Mouse (Mus musculus) heart, embryonic 14.5 days (tissue): Measurements from ENCODE around the gene Lsm8. TPM values are rescaled to one million over a fixed set of nuclear protein-coding genes. Genes with fewer than 3 reads are reported as not detected.

Source experiments
- ATAC-seq: fragments of 200-750 bp; cut with Nextera tagmentation; 2 replicates; pipeline ENCODE4 v1.8.0; 2017; ENCODE audit warnings: low read depth, moderate TSS enrichment; ENCODE audit not compliant: insufficient number of reproducible peaks, insufficient read depth, low FRiP score
- H3K27ac ChIP-seq, 2 experiments: fragments of 200-500 bp in 1 of 2; fragments of 300-500 bp in 1 of 2; sonication (generic) in 1 of 2; replicated peaks in 1 of 2; 2 replicates each; pipeline ENCODE4 v1.5.1; 2012 to 2014; ENCODE audit warnings: low read depth in 2 of 2, low read length in 2 of 2, control low read depth in 1 of 2, mild to moderate bottlenecking in 1 of 2, mixed read lengths in 1 of 2; ENCODE audit not compliant: control insufficient read depth in 1 of 2, insufficient read depth in 1 of 2
- H3K27me3 ChIP-seq: fragments of 300-500 bp; sonication (generic); 2 replicates; pipeline ENCODE4 v1.6.1; 2014; ENCODE audit warnings: mild to moderate bottlenecking, low read length, control low read depth; ENCODE audit not compliant: control insufficient read depth, insufficient read depth
- H3K36me3 ChIP-seq: fragments of 300-500 bp; sonication (generic); 2 replicates; pipeline ENCODE4 v1.6.1; 2014; ENCODE audit warnings: mild to moderate bottlenecking, control low read depth, low read length, mixed read lengths; ENCODE audit not compliant: control insufficient read depth, insufficient read depth
- H3K4me1 ChIP-seq, 2 experiments: fragments of 200-500 bp in 1 of 2; fragments of 300-500 bp in 1 of 2; sonication (generic) in 1 of 2; 2 replicates each; pipeline ENCODE4 v1.6.1; 2012 to 2014; ENCODE audit warnings: low read length in 2 of 2, control low read depth in 1 of 2, mixed read lengths in 1 of 2; ENCODE audit not compliant: control insufficient read depth in 2 of 2, insufficient read depth in 2 of 2
- H3K4me2 ChIP-seq: fragments of 300-500 bp; sonication (generic); 2 replicates; pipeline ENCODE4 v1.6.1; 2014; ENCODE audit warnings: mild to moderate bottlenecking, low read length
- H3K4me3 ChIP-seq, 2 experiments: fragments of 200-500 bp in 1 of 2; fragments of 300-500 bp in 1 of 2; sonication (generic) in 1 of 2; 2 replicates each; pipeline ENCODE4 v1.5.1; 2012 to 2014; ENCODE audit warnings: low read length in 2 of 2, mild to moderate bottlenecking in 2 of 2, control low read depth in 1 of 2, low read depth in 1 of 2, moderate library complexity in 1 of 2; ENCODE audit not compliant: control insufficient read depth in 1 of 2, insufficient read depth in 1 of 2
- H3K9ac ChIP-seq: fragments of 300-500 bp; sonication (generic); 2 replicates; pipeline ENCODE4 v1.6.1; 2014; ENCODE audit warnings: mild to moderate bottlenecking, low read length
- H3K9me3 ChIP-seq: fragments of 300-500 bp; sonication (generic); 2 replicates; pipeline ENCODE4 v1.6.1; 2016; ENCODE audit warnings: low read length, control low read depth; ENCODE audit not compliant: control insufficient read depth
- WGBS: fragments of 180-500 bp; shearing (Covaris S2); extraction: QIAGEN DNeasy Blood & Tissue Kit; methylation state at CpG from one replicate; pipeline ENCODE4 v1.1.7; 2014; 5-methylcytosine and 5-hydroxymethylcytosine counted together
- polyA plus RNA-seq: library from polyadenylated mRNA; unstranded; fragments of >200 nt; fragmentation: Nextera tagmentation; extraction: Ambion mirVana; gene quantifications from 2 replicates; pipeline ENCODE4 v1.2.1, GENCODE M21; 2014

Gene Lsm8
- polyA plus RNA-seq: 123 and 124 TPM in 2 replicates

DNA sequence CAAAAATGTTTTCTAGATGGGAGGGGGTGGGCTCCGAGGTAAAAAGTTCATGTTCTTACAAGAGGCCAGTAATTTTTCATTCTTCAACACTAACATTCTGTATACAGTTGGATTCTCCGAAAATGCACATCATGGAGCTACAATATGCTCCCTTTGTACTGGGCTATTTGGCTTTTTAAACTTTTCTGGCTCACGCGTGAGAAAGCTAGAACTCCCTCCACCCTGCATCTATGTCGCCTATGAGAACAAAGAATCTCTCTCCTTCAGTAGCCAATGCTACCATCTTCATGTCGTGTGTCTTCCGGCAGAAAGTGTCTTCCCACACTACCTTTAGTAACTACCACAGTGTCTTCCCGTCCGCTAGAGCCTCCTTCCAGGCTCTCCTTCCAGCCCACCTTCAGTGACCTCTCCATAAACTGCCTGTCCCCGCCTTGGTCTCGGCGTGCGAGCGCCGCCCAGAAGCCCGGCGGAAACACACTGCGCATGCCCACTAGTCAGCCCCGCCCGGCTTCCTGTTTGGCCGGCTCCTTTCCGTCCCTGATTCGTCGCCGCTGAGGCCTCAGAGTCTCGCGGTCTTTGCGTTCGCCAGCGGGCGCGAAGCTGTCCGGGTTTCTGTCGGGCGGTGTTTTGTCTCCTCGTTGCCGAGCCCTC is at the start of gene Lsm8:
Lsm8 (plus strand) TSS at position 529 of the 651 bp plus-strand sequence.
- WGBS: 1% methylated on average over 37 of the region's 37 CpGs
- ATAC-seq: peak; percentile 100
- Histone ChIP-seq H3K4me2 (peak within 1 kb of the TSS; percentile 72), H3K9ac (peak within 1 kb of the TSS; percentile 99), H3K27ac (peak within 1 kb of the TSS; percentile 93 to 100), H3K36me3 (peaks cover 28% of the 10 kb centered on the region), H3K9me3 (no peaks in the 10 kb centered on the region), H3K4me1 (peaks cover 0 to 12% of the 10 kb centered on the region in 2 experiments; a peak in 3 of 4 replicates), H3K27me3 (no peaks in the 10 kb centered on the region), H3K4me3 (peak within 1 kb of the TSS; percentile 80 to 91)

DNA sequence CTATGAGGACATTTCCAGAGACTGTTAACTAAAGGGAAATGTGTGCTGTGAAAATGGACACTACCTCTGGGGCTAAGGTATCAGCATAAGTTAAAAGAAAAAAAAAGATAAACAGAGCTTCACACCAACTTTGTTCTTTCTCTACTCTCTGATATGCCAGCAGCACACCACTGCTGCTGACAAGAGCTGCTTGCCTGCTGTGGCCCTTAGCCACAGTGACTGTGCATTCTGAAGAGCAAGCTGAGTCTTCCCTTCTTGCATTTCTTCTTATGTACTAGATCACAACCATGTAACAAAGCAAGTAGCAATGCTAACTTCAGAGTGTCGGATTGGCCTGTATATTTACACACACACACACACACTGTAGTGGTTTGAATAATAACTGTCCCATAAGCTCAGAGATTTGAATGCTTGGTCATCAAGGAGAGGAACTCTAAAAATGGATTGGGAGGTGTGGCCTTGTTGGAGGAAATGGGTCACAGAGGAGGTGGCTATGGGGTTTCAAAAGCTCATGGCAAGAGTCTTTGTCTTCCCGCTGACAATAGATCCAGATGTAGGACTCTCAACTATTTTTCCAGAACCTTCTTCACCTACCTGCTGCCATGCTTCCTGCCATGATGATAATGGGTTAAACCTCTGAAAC is 47.4 kb upstream of the Lsm8 start:
- WGBS: 83% methylated on average over 2 of the region's 2 CpGs
- Histone ChIP-seq H3K4me1 (no peaks in the 10 kb centered on the region), H3K9ac (no peak overlapping the region), H3K27ac (no peak overlapping the region), H3K27me3 (no peaks in the 10 kb centered on the region), H3K36me3 (no peaks in the 10 kb centered on the region), H3K4me2 (no peak overlapping the region), H3K9me3 (no peaks in the 10 kb centered on the region), H3K4me3 (no peak overlapping the region)
- no peak for ATAC-seq

DNA sequence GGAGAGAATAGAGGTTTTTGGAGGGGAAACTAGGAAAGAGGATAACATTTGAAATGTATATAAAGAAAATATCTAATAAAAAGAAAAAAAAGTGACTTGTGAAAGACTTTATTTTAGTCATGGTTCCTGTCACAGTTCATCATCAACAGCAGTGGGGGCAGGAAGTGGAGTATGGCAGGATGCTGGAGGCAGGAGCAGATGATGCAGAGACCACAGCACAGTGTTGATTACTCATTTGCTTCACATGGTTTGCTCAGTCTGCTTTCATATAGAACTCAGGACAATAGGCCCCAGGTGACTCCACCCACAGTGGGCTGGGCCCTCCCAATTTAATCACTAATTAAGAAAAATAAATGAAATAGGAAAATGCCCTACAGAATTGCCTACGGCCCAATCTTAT is 35.8 kb upstream of the Lsm8 start:
- Histone ChIP-seq H3K9me3 (no peaks in the 10 kb centered on the region), H3K27me3 (no peaks in the 10 kb centered on the region), H3K9ac (no peak overlapping the region), H3K27ac (no peak overlapping the region), H3K36me3 (no peaks in the 10 kb centered on the region), H3K4me2 (no peak overlapping the region), H3K4me1 (peaks cover 0 to 2% of the 10 kb centered on the region in 2 experiments; a peak in 1 of 4 replicates), H3K4me3 (no peak overlapping the region)
- WGBS: 77% methylated on average over 1 of the region's 1 CpGs
- ATAC-seq: no peak

DNA sequence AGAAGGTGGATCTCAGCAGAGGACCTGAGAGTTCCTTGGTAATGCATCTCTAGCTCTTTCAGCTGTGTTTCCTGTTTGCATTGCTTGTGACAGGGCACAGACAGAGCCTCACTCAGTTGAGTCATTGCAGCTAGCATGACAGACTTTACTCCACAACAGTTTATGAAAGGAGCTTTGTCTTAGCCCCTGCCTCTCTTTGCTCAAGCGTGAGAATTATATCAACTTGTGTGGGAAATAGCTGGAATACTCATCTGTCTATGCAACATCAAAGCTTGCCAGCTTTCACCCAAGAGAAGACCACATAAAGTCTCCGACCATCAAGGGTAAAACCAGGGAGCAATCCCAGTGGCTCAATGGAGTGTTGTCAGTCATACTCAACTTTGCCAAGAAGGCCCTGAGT is 32.8 kb upstream of the Lsm8 start:
- Histone ChIP-seq H3K4me2 (no peak overlapping the region), H3K4me1 (peaks cover 0 to 2% of the 10 kb centered on the region in 2 experiments; a peak in 1 of 4 replicates), H3K27me3 (no peaks in the 10 kb centered on the region), H3K27ac (no peak overlapping the region), H3K9me3 (no peaks in the 10 kb centered on the region), H3K4me3 (no peak overlapping the region), H3K36me3 (no peaks in the 10 kb centered on the region), H3K9ac (no peak overlapping the region)
- 64% methylated on average over 2 of the region's 2 CpGs for WGBS
- no peak for ATAC-seq

DNA sequence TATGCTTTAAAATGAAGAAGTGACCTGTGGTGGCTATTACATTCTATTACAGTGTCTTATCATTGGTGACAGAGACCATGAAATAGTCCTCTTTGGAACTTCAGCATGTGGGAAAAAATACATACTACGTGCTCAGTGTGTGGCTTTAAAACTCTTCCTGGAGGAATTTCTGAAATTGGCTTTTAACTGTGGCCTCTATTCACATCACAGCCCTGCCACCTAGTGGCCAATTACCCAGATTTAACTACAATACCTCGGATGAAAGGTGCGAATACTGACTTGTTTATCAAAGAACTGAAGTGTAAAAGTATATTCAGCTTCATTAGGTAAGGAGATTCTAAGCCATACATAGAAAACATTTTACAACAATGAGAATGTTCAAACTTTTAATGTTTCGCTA is 29.0 kb upstream of the Lsm8 start:
- H3K9ac ChIP-seq: no peak overlapping the region
- no peaks in the 10 kb centered on the region for H3K4me1 ChIP-seq
- WGBS: 9% methylated on average over 4 of the region's 4 CpGs
- H3K4me2 ChIP-seq: no peak overlapping the region
- no peak for ATAC-seq
- H3K27ac ChIP-seq: no peak overlapping the region
- no peaks in the 10 kb centered on the region for H3K27me3 ChIP-seq
- no peaks in the 10 kb centered on the region for H3K36me3 ChIP-seq
- H3K9me3 ChIP-seq: no peaks in the 10 kb centered on the region
- H3K4me3 ChIP-seq: no peak overlapping the region

DNA sequence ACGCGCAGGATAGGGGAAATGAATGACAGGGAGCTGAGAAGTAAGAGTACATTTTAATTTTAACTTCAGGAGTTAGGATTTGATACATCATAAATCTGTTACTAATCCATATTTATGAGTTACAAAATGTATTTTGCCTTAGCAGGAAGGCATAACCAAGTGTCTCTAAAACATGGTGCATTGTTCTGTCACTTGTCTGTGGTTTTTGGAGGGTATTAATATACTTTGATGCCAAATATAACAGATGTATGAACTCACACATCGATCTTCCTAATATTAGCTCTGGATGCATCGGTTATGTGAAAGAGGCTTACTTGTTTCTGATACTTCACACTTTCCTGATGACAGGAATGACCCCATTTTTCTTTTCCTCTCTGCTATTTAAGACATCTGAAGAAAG is 28.1 kb upstream of the Lsm8 start:
- Histone ChIP-seq H3K9me3 (no peaks in the 10 kb centered on the region), H3K4me2 (no peak overlapping the region), H3K27me3 (no peaks in the 10 kb centered on the region), H3K4me1 (no peaks in the 10 kb centered on the region), H3K36me3 (no peaks in the 10 kb centered on the region), H3K9ac (no peak overlapping the region), H3K27ac (no peak overlapping the region), H3K4me3 (no peak overlapping the region)
- ATAC-seq: no peak
- 65% methylated on average over 4 of the region's 4 CpGs for WGBS

DNA sequence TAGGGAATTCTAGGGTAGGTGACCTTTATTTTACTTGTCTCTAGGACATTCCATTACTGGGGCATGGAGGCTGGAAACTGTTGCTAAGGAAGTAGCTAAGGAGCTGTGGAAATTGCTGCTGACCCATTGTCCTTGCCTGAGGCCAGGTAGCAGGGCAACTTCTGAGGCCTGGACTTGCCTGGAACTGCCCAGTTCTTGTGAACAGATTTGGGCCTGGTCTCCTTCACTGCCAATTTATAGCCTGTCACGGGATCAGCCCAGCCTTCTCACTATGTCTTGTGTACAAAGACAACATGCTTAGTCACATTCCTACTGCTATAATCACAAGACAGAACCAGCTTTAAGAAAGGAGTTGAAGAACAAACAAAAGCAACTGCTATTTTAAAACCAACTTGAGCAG is 25.6 kb upstream of the Lsm8 start:
- 63% methylated on average over 1 of the region's 1 CpGs for WGBS
- no peak for ATAC-seq

More for the DNA sequence above, 25.6 kb upstream of the Lsm8 start:
- Histone ChIP-seq H3K9me3 (no peaks in the 10 kb centered on the region), H3K36me3 (no peaks in the 10 kb centered on the region), H3K27ac (no peak overlapping the region), H3K9ac (no peak overlapping the region), H3K27me3 (no peaks in the 10 kb centered on the region), H3K4me1 (no peaks in the 10 kb centered on the region), H3K4me2 (no peak overlapping the region), H3K4me3 (no peak overlapping the region)
